Mouse (Mus musculus) C2C12 (cell line): ENCODE measurements at regions not wholly inside any gene's neighbourhood (a gene's known extent, or its start where the extent isn't known, plus 50 kb on each side); places are given as distances from the start of the nearest gene placed in this dataset.

Experiments
- H3K27me3 ChIP-seq: one replicate; pipeline ENCODE4 v1.6.1; 2011; ENCODE audit not compliant: control insufficient read depth, insufficient read depth, insufficient read length
- H3K36me3 ChIP-seq: one replicate; pipeline ENCODE4 v1.6.1; 2011; ENCODE audit not compliant: control insufficient read depth, insufficient read depth
- H3K4me3 ChIP-seq: one replicate; pipeline ENCODE4 v1.5.1; 2011; ENCODE audit warnings: mild to moderate bottlenecking, control low read depth; ENCODE audit not compliant: poor library complexity, insufficient read depth, severe bottlenecking
- H3K79me2 ChIP-seq: one replicate; pipeline ENCODE4 v1.6.1; 2011; ENCODE audit not compliant: control insufficient read depth, insufficient read depth
- H3K79me3 ChIP-seq: one replicate; pipeline ENCODE4 v1.6.1; 2011; ENCODE audit warnings: low read depth, control low read depth
- H3ac ChIP-seq: one replicate; pipeline ENCODE3; 2011; ENCODE audit warnings: low read depth; ENCODE audit not compliant: control insufficient read depth, insufficient read length
- CEBPB ChIP-seq: IDR thresholded peaks from one replicate; pipeline ENCODE4 v1.6.1; 2011; ENCODE audit warnings: low read depth, mild to moderate bottlenecking, control low read depth, moderate library complexity
- CTCF ChIP-seq: IDR thresholded peaks from one replicate; pipeline ENCODE4 v1.5.1; 2011; ENCODE audit not compliant: control insufficient read depth, insufficient read depth, insufficient read length
- FOSL1 ChIP-seq: IDR thresholded peaks from one replicate; pipeline ENCODE4 v1.8.0; 2011; ENCODE audit warnings: mild to moderate bottlenecking, low read length; ENCODE audit not compliant: poor library complexity, insufficient read depth, severe bottlenecking
- MAX ChIP-seq: IDR thresholded peaks from one replicate; pipeline ENCODE4 v1.6.1; 2011; ENCODE audit warnings: mild to moderate bottlenecking, control low read depth
- MYOD1 ChIP-seq: IDR thresholded peaks from one replicate; pipeline ENCODE4 v1.6.1; 2011; ENCODE audit warnings: low read depth; ENCODE audit not compliant: control insufficient read depth, insufficient read length
- MYOG ChIP-seq: IDR thresholded peaks from one replicate; pipeline ENCODE4 v1.6.1; 2011; ENCODE audit not compliant: control insufficient read depth, insufficient read length; ENCODE audit errors: extremely low read depth
- USF1 ChIP-seq: IDR thresholded peaks from one replicate; pipeline ENCODE4 v1.6.1; 2011; ENCODE audit warnings: low read depth, mild to moderate bottlenecking, control low read depth, moderate library complexity

DNA sequence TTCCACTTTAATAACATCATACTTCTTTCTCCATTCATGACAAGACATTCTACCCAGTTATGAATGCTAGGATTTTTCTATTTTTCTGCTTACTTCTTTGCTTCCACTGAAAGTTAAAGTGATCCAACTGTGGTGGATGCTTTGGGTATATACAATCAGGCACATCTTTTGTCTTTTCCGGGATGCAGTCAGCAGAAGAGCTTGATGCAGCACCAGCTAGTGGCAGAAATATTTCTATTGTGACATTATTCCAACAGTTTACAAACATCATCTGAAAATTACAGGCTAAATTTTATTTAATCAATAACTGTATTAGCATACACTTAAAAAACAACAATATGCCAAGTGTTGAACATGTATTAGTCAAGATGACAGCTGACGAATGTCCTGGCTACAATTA lies 336.3 kb downstream of the Tm4sf1 start:
- TF ChIP-seq MYOD1 = no peak
- no peak for TF ChIP-seq CEBPB
- no peak for TF ChIP-seq MAX
- TF ChIP-seq CTCF = no peak
- no peak for TF ChIP-seq FOSL1
- TF ChIP-seq MYOG = no peak
- no peak for TF ChIP-seq USF1

DNA sequence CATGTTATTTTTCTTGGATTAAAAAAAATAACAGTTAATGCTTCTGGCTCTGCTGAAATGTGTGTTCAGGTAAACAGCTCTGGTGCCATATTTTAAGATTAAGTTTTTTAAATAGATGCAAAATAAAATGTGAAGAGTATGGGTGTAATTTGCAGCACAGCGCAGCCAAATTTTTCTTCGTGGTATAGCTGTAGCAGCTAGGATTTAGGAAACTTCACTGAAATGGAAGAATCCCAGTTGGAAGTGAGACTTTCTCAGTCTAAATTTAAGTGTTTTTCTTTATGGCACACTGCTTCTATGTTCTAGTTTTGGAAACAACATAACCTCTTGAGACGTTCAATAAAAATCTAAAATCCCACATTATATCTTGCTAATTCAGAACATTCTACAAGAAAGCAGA lies 337.6 kb downstream of the Tm4sf1 start:
- no peaks in the 10 kb centered on the region for H3K36me3 ChIP-seq
- no peak for TF ChIP-seq USF1
- TF ChIP-seq CTCF = no peak
- TF ChIP-seq CEBPB = no peak
- TF ChIP-seq FOSL1 = no peak
- no peaks in the 10 kb centered on the region for H3K27me3 ChIP-seq
- no peak overlapping the region for H3K4me3 ChIP-seq
- H3ac ChIP-seq = no peak overlapping the region
- no peaks in the 10 kb centered on the region for H3K79me3 ChIP-seq
- H3K79me2 ChIP-seq = no peaks in the 10 kb centered on the region

More for the DNA sequence above, 336.3 kb downstream of the Tm4sf1 start:
- no peaks in the 10 kb centered on the region for H3K79me3 ChIP-seq
- H3K4me3 ChIP-seq = no peak overlapping the region
- no peaks in the 10 kb centered on the region for H3K27me3 ChIP-seq
- no peaks in the 10 kb centered on the region for H3K79me2 ChIP-seq
- no peak overlapping the region for H3ac ChIP-seq
- no peaks in the 10 kb centered on the region for H3K36me3 ChIP-seq

DNA sequence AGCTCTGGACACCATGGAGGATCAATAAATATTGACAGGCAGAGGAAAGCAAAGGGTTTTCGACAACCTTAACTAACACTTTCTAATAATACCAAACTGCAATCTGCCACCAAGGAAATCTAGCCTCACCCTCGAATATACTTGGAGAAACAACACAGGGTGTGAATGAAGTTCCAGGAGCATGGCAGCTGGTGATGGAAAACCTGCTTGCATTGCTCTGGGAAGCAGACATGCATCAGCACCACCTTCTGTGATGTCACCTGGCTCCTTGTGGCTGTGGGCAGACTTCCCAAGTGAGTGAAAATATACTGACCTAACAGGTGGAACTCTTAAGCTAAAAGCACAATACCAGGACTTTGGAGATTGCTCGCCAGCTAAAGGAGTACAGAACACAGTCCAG lies 338.5 kb downstream of the Tm4sf1 start:
- no peak overlapping the region for H3ac ChIP-seq
- TF ChIP-seq CEBPB (no peak), MYOG (no peak), MYOD1 (peak; percentile 35), CTCF (no peak)
- H3K79me3 ChIP-seq = no peaks in the 10 kb centered on the region
- no peaks in the 10 kb centered on the region for H3K27me3 ChIP-seq
- H3K79me2 ChIP-seq = no peaks in the 10 kb centered on the region
- H3K4me3 ChIP-seq = no peak overlapping the region
- H3K36me3 ChIP-seq = no peaks in the 10 kb centered on the region

DNA sequence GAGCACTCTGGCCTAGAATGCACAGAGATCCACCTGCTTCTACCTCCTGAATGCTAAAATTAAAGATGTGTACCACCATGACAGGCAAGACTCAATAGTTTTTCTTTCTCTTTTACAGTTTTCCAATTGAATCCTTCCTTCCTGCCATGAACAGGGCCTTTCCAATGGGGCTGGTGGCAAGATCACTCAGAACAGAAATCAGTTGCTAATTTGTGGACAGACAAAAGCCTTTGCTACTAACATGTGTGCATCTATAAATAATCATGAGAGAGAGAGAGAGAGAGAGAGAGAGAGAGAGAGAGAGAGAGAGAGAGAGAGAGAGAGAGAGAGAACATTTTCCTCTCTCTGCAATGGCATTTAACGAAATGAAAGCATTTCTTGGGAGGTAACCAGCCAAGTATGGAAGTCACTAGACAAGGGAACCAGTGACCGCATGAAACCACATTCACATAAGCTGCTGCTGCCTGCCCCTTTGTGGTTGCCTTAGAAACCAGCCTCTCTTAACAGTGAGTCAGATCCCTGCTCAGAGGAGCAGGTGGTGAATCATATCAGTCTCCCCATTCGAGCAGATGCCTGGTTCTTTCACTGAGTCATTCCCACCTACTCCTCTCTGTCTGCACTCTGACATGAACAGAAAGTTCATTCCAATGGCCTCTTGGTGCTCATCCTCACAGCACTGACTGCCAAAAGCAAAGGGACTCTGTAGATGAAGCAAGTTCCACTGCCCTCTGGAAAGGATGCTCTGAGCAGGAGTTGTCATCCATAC lies 339.4 kb downstream of the Tm4sf1 start:
- Histone ChIP-seq H3K36me3 (no peaks in the 10 kb centered on the region), H3K4me3 (no peak overlapping the region), H3K27me3 (no peaks in the 10 kb centered on the region), H3K79me3 (no peaks in the 10 kb centered on the region), H3K79me2 (no peaks in the 10 kb centered on the region), H3ac (no peak overlapping the region)
- TF ChIP-seq MYOD1 (peak; percentile 92), MAX (no peak), FOSL1 (peak; percentile 90)

DNA sequence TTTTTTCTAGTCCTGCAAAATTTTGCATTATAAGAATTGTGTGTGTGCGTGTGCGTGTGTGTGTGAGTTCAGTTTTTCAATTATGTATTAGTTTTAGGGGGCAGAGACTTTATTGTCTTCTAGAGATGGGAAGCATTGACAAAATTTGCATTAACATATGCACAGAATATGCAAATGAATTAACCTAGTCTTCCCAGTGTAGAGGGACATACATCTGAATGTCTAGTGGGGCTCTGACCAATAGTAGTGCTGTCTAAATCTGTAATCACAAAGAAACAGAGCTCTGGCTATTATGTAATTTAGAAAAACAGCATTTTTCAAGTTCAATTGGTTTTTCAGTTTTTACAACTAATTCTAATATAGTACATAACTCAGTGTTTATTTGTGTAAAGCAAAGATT lies 344.8 kb downstream of the Tm4sf1 start:
- no peaks in the 10 kb centered on the region for H3K27me3 ChIP-seq
- no peaks in the 10 kb centered on the region for H3K36me3 ChIP-seq
- H3K4me3 ChIP-seq = no peak overlapping the region
- no peaks in the 10 kb centered on the region for H3K79me3 ChIP-seq
- no peak for TF ChIP-seq MYOG
- no peak for TF ChIP-seq USF1
- no peak for TF ChIP-seq MYOD1
- no peak for TF ChIP-seq CEBPB
- no peak for TF ChIP-seq MAX
- TF ChIP-seq FOSL1 = no peak
- TF ChIP-seq CTCF = no peak
- H3ac ChIP-seq = no peak overlapping the region
- H3K79me2 ChIP-seq = no peaks in the 10 kb centered on the region

DNA sequence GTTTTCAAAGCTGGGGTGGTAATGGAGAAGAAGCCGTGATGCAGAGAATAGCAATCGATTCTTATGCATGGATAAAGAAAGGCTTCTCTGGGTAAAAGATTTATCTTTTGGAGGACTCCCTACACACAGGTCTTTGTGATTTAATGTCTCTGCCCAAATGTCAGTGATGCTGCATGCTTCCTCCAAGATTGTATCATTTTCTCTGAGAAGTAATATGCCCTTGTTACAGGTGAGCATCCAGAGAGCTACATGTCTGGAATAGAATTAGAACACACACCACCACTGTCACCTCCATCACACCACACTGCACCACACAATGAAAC lies 346.0 kb downstream of the Tm4sf1 start:
- no peaks in the 10 kb centered on the region for H3K79me3 ChIP-seq
- no peak overlapping the region for H3K4me3 ChIP-seq
- H3K27me3 ChIP-seq = no peaks in the 10 kb centered on the region
- no peak overlapping the region for H3ac ChIP-seq
- H3K79me2 ChIP-seq = no peaks in the 10 kb centered on the region
- H3K36me3 ChIP-seq = no peaks in the 10 kb centered on the region
- TF ChIP-seq CTCF = no peak
- TF ChIP-seq CEBPB = no peak
- TF ChIP-seq MYOD1 = no peak
- TF ChIP-seq MYOG = no peak
- no peak for TF ChIP-seq USF1
- TF ChIP-seq FOSL1 = no peak
- TF ChIP-seq MAX = no peak
